Mouse (Mus musculus) cerebellum, postnatal 25 days (tissue): ENCODE results near the gene Ptpro.

Experiments used
- DNase-seq, 2 experiments: peaks; one replicate each; pipeline ENCODE4 v3.0.0; 2021; ENCODE audit warnings: mixed read lengths in 2 of 2

The Ptpro gene

DNA sequence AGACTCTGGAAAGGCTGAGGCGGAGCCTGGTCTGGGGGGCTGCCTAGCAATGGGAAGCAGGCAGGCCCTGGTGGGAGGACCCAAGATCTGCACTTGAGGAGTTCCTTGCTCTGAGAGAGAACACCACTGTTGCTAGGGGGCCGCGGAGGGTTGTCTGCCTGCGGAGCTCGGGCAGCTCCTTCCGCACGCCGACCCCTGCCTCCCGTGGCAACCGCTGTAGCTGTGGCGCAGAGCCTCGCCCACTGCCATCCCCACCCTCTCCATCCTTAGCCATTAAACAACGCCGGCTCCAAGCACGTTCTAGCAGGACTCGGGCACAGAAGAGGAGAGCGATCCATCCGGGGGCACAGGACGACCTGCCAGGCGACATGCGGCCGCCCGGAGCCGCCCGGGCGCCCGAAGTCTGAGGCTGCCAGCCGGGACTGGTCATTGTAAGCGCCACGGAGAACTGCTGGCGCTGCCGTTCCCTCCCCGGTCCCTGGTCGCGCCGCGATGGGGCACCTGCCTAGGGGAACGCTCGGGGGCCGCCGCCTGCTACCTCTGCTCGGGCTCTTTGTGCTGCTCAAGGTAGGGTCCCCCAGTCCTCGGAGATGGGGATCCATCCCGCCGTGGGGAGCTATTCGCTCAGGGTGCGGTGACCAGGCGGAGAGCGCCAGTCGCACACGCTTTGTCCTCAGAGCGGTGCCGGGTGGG is at the start of gene Ptpro:
Gene Ptpro (plus strand): TSS at position 126 of the 693 bp plus-strand sequence.
- DNase-seq = peak; percentile 40 to 44

DNA sequence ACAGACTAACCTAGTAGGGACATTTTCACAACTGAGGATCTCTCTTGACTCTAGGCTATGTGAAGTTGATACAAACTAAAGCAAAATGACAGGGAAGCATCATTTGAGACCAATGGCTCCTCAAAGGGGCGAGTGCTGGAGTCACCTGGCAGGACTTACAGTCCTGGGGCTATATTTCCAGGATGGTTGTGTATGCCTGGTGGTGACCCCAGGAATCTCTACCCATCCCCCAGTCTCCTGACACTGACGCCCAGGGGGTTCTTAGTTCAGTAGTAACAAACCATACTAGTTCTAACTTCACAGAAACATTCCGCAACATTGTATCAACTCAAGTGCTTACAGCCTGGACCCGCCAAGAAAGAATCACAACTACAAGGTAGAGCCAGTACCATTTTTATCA is 49.5 kb upstream of the Ptpro start:
- DNase-seq = no peak

DNA sequence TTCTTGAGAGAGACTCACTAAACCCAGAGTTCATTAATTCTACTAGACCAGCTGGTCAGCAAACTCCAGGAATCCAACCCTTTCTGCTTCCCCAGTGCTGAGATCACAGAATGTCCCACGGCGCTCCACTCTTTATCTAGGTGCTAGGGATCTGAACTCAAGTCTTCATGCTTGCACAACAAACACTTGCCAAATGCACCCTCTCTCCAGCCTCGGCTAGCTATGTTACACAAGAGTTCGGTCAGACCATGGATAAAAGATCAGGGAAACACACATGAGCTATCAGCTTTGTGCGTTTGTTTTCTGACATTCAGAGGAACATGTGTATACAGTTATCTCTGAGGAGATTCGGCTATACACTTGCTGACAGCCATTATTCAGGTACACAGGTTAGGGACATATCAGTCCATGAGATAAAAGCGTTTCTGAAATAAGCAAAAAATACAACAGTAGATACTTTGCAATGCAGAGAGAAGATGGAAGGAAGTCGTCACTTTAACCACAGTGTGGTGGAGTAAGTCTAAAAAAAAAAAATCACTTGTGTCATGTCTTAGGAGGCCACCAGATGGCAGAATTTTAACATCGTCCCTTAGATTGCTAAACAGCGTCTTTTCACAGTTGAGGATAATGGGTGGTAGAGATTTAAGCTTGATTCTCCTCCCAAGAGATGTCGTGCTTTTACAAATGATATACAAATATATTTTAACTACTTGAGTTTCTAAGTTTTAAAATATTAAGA is 46.3 kb upstream of the Ptpro start:
- DNase-seq = peak in 1 of 2 experiments; percentile 43

DNA sequence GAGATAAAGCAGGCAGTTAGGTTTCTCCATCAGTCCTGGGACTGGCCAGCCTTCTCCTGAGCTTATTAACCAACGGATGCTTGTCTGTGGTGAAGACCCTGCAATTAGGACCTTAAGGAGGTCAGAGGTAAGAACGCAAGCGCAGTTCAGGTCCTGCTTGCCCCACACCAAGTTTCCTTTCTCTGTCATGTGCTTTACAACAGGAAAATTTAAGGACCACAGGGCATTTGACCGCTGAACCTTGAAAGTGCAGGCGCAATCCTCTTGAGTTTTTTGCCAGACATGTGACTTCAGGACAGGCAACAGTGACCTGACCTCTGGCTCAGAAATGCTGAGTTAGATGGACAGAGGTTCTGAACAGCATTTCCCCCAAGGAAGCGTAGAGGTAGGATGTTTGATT is 45.0 kb upstream of the Ptpro start:
- no peak for DNase-seq

DNA sequence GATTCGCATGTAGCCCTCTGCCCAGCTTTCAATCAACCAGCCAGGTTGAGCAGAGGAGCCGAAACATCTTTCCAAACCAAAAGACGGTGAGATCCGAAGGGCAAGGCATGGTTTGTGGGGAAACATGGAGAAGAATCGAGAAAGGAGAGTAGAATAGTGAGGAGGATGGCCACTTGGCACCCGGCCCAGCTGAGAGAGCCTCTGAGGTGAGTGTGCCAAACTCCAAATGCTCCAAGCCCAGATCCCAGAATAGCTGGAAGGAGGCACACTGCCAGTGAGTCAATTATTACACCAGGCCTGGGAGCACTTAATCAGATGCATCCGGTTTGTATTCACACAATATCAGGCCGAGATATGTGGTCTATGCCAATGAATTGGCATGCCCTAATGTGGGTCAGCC is 42.1 kb upstream of the Ptpro start:
- peak; percentile 82 to 90 for DNase-seq

DNA sequence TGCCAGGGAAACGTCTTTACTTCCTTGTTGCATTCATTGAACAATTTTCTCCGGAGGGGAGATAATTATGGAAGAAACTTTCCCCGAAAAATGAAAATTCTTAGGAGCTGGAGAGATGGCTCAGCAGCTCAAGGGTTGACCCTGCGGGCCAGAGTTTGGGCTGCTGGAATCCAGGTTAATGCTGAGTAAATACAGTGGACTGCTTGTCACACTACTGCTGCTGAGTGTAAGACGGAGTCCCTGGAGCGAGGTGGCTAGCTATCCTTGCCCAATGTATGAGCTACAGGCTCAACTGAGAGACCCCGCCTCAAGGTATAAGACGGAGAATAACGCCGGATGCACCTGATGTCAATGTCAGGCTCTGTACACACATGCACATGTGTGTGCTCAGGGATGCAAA is 41.1 kb upstream of the Ptpro start:
- DNase-seq = no peak

DNA sequence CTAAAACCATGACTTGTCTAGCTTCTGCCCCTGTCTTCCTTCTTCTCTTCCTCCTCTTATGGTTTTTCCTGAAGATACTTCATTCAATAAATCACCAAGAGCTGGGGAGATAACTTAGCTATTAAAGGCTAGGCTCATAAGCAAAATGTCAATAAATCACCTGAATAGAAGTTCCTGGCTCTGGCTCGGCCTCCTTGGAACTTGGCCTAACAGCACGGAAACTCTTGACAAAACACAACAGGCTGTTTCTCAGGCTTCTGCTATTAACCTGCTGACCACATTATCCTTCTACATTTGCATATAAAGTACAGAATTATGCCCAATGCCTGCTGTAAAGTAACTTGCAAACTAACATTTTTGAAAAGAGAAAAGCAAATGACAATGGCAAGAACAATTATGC is 40.7 kb upstream of the Ptpro start:
- no peak for DNase-seq

DNA sequence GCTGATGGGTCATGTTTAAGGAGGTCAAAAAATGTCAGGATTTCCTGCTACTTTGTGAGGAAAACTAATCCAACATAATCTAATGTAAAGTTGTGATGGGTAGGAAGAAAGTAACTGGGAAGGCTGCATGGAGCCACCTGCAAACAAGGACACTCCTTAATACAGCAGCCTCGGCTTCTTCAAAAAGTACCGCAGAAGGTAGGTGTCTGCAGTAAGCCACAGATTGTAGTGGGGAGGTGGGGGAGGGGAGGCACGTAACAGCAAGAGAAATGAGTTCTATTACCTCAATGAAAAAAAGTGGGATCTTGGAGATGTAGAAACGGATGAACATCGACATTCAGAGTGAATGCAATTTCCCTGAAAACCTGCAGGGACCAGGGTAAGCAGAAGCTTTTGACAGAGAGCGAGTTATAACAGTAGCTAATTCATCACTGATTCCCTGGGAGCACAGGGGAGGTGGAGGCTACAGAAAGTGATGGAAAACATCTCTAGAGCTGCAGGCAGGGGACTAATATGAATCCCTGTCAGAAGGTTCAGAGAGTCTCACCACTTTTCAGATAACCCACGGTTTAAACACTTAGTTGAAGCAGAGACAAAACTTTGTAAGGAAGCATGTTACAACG is 34.2 kb upstream of the Ptpro start:
- no peak for DNase-seq

DNA sequence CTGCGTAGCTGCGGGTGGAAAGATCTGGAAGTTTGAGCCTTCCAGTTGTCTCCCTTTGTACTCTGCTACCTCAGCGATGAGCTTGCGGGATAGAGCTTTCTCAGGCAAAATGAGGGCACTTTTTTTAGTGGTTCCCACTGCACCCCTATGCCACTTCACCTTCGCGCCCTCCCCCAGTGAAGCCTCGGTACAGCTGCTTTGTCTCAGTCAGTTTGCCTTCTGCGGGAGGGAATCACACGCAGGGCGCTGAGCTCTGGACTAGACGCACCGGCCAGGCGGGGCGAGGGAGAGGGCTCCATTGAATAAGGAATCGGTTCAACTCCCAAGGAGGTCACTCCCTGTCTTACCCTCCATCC is 746 bp downstream of the Ptpro start:
- DNase-seq = peak; percentile 22 to 33

DNA sequence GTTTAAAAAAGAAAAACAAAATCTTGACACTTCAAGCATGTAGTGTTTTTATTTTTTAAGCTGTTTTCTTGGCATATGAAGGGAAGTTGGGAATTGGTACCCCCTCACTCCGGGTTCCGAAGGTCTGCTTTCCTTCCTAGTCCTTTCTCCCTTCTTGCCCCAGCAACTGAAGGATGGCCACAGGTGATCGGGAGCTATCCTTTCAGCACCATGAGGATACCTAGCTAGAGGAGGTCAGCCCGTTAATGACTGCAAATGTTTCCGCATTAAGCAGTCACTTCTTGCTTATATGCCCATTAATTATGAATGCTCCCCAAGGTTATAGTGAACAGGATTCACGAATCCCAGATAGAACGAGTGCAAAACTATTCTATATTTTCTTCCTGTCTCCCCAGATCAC is 1.3 kb downstream of the Ptpro start:
- DNase-seq = no peak

DNA sequence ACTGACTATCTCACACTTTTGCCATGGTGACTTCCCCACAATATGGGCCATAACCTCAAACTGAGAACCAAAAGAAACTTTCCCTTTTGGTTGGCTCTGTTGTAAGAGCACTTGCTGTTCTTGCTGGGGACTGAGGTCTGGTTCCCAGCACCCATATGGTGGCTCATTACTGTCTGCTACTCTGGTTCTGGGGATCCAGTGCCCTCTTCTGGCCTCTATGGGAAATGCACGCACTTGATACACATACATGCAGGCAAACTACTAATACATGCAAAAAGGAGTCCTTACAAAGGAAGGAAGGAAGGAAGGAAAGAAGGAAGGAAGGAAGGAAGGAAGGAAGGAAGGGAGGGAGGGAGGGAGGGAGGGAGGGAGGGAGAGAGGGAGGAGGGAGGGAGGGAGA is 8.9 kb downstream of the Ptpro start:
- no peak for DNase-seq

DNA sequence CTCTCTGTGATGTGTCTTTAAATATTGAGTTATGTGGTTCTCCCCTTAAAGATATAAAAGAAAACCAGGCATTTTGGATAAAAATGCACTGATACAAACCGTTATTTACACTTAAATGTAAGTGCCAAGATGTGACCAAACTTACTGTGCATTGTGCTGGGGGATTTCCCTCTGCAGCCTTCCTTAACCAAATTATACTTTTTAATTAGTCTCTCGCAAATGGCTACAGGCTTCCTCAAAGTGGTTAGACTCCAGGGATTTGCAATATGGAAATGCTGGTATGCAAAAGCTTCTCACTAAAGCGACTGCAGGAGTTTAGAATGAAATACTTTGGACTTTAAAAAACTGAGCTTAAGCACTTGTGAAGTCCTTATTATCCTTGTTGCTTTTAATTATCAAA is 10.0 kb downstream of the Ptpro start:
- no peak for DNase-seq

DNA sequence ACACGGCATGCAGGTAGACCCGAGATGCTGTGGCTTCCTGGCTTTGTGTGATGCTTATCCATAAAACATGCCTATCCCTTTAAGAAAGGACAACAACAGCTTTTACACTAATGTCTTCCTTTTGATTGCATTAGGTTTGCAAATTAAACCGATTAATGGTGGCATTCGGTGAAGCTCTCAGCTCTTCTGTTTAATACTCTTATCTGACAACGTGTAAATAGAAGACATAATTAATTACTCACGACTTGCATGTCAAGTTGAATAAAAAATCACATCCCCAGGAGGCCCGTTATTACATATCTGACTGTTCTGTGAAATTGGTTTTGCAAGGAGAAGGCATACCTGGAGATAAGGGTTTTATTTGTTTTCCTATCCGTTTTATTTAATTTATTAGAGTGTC is 15.9 kb downstream of the Ptpro start:
- DNase-seq = no peak

DNA sequence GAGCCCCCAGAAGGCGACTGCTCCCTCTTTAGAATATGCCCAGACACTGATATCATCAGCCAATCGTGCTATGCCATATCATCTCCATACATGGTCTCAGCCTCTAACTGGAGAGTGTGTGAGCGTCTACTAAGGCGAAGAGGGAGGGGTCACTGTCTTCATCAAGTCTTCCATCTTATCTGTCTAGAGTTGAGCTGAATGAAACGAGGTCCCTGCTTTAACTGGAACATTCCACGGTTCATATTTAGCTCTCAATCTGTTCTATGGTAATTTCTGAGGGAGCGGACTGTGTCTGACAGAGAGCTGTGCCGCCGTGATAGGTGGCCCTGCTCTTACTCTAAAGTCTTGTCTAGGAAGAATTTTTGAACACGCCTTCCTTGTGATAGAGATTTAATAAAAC is 16.5 kb downstream of the Ptpro start:
- no peak for DNase-seq

DNA sequence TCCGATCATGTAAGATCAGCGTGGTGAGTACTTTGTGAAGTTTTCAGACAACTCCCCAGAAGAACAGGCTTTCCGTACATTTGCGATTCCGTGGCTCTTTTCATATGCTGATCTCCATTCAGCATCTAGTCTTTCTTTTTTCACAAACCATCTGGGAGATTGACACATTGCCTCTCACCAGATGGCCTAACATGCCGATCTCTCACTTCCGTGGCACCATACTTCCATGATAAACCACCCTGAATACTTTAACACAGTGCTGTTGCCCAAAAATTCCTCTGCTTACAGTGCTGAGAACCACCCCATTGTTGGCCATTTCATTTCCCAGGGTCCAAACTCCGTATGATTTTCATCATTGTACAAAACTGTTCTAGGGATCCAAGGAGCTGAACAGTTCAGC is 20.4 kb downstream of the Ptpro start:
- no peak for DNase-seq

DNA sequence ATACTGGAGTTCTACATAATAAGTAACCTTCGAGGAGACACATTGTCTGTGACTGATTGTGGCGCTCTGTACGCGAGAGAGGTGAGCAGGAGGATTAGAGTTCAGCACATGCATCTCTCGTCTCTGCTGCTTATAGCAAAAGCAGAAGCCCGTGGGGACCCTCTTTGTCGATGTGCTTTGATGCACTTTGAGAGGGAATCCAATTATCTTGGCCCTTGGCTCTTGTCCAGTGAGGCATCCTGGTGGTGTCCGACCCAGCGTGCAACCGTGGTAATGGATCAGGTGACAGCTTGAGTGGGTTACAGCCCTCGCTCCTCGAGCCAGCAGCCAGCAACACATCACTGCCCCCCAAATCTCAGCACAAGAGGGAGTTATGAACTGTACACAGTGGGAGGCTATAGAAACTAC is 25.5 kb downstream of the Ptpro start:
- DNase-seq = peak; percentile 8 to 12

DNA sequence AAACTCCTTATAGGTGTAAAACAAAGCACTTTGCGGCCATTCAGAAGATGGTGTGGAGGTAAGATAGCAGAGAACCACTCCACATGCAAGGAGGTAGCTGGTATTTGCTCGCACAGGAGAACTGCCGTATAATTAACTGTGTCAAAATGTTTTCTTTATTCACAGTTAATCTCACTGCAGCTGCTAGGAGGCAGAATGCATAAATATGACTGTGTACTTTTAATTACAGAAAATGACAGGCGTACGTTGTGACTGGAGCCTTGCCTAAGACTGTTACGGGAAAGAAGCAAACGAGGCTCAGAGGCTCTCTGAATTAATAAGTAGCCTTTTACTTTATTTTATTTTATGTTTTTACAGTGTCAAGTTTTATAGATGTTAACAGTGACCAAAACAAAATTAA is 27.5 kb downstream of the Ptpro start:
- no peak for DNase-seq

DNA sequence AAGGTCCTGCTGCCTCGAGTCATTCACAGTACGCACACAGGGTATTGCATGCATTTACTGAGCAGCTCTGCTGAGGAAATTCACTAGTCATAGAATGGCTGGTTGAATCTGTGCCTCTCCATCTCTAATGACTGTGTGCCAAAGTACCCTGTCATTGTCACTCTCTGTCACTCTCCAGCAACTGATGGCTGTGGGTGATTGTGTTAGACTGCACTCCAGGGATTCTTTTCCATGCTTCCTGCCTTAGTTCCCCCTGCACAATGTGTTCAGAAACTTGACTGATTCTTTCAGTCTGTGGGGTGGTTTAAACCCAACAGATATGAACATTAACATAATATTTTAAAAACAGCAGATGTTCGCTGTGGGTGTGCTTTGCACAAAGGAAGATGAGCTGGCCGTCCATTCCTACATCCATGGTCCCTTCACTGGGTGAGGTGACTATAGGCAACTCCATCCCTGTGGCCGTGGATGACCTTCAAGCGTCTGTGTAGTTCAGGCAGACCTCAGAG is 29.5 kb downstream of the Ptpro start:
- no peak for DNase-seq

DNA sequence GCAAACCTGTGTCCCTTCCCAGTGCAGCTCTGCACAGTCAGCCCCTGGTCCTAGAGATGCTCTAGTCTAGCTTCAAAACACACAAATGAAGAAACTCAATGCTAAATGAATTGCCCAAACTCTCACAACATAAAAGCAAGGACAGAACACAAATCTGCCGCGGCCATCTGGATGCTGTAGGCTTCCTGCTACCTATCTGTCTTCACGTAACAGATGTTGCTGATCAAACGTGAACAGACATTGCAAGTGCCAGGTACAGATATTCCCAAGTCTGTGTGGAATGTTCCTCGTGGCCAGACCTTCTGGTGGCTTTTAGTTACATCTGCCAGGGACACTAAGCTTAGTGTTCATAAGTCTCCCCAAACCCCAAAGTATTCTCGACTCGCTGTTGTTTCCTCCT is 29.9 kb downstream of the Ptpro start:
- DNase-seq = no peak

DNA sequence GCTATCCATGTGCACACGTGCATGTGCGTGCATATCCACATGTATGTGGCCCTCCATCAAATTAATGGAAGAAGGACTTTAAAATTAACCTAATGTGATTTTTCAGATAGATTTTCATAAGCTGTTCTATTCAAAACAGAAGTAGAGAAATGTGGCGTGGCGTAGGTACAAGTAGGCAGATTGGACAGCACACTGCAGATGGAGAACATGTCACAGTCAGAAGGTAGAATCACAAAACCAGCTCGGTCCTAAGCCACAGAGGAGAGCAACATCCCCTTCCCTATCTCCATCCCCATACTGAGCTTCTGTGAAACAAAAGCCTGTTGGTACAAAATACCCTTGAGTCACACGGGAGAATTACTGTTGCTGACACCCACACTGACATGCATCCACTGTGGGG is 34.3 kb downstream of the Ptpro start:
- DNase-seq = no peak

DNA sequence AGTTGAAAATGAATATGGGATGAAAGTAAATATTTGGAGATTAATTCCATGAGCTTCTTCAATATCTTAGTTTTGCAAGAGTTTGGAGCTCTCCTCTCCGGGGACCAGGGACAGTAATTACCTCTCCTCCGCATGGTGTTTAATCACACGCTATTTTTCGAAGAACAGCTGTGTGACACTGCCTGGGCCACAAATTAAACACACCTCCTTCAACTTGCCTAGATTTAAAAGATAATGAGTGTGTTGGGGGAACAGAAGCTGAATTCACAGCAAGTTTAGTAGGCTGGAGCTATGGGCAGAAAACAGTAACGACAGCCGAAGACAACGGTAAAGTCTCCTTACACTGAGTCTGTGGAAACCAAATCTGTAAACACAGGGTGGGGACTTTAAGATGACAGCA is 35.7 kb downstream of the Ptpro start:
- no peak for DNase-seq

DNA sequence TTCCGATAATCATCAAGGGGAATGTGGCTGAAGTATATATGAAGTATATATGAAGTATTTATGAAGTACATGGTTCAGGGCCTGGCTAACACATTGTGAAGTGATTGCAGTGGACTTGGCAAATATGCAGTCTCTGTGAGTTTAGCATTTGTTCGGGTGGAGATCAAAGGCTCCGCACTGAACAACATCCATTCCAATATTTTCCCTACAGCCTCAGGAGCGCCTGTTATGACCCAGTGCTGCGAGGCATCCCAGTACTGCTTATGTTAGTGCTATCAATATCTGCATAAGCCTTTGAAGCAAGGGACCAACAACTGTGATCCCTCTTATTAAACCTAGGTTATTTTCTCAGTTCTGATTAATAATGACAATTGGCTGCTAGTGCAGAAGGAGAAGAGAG is 36.1 kb downstream of the Ptpro start:
- no peak for DNase-seq

DNA sequence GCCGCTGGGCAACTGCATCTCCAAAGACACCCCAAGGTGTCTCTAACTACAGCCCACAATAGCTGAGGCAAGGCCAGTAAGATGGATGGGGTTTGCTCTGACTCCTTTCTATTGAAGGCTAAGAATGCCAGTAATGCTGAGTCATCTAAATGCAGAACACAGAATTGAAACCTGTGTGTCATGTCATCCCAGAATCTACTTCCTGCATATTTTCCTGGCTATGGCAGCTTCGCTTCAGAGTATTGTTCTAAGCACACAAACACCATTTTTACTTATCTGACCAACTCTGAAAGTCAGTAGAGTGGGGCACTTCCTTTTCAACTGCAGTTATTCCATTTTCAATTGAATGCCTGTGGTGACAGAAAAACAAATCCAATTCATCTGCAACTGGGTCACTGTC is 40.3 kb downstream of the Ptpro start:
- no peak for DNase-seq
